Mouse (Mus musculus): ENCODE measurements around the gene Sema3d. TPM values are rescaled to one million over a fixed set of nuclear protein-coding genes. Genes with fewer than 3 reads are reported as not detected.

Sema3d gene
- total RNA-seq, 2 experiments from 2014 or later: 0.15 to 0.16 TPM

- ATAC-seq (ENCODE audit: poor library complexity, severe bottlenecking): no peak
These were observed 115.2 kb downstream of the Sema3d start for GRCm38 (mm10) chr5:12498227-12498928.

- ATAC-seq (ENCODE audit: poor library complexity, severe bottlenecking): no peak
These were observed 115.9 kb downstream of the Sema3d start for GRCm38 (mm10) chr5:12499037-12499436.

GRCm38 (mm10) chr5:12499791-12500504 lies 116.8 kb downstream of the Sema3d start:
- ATAC-seq (ENCODE audit: poor library complexity, severe bottlenecking): no peak

- ATAC-seq (ENCODE audit: poor library complexity, severe bottlenecking): no peak
These were observed 129.3 kb downstream of the Sema3d start for GRCm38 (mm10) chr5:12512471-12512870.

- no peak for ATAC-seq (ENCODE audit: poor library complexity, severe bottlenecking)
These were observed 132.1 kb downstream of the Sema3d start for GRCm38 (mm10) chr5:12515283-12515682.

- no peak for ATAC-seq (ENCODE audit: poor library complexity, severe bottlenecking)
These were observed 142.1 kb downstream of the Sema3d start for GRCm38 (mm10) chr5:12525235-12525767.

GRCm38 (mm10) chr5:12528596-12528995 lies 145.4 kb downstream of the Sema3d start:
- no peak for ATAC-seq (ENCODE audit: poor library complexity, severe bottlenecking)

GRCm38 (mm10) chr5:12529771-12530170 lies 146.6 kb downstream of the Sema3d start:
- no peak for ATAC-seq (ENCODE audit: poor library complexity, severe bottlenecking)

- no peak for ATAC-seq (ENCODE audit: poor library complexity, severe bottlenecking)
These were observed 158.1 kb downstream of the Sema3d start for GRCm38 (mm10) chr5:12541268-12541667.

GRCm38 (mm10) chr5:12549046-12549669 lies 166.0 kb downstream of the Sema3d start:
- ATAC-seq (ENCODE audit: poor library complexity, severe bottlenecking): no peak

- ATAC-seq (ENCODE audit: poor library complexity, severe bottlenecking): no peak
These were observed 172.2 kb downstream of the Sema3d start for GRCm38 (mm10) chr5:12555401-12555800.

GRCm38 (mm10) chr5:12557889-12558288 lies 174.7 kb downstream of the Sema3d start:
- no peak for ATAC-seq (ENCODE audit: poor library complexity, severe bottlenecking)

- no peak for ATAC-seq (ENCODE audit: poor library complexity, severe bottlenecking)
These were observed 178.6 kb downstream of the Sema3d start for GRCm38 (mm10) chr5:12561740-12562139.

- peak; percentile 64 for ATAC-seq (ENCODE audit: poor library complexity, severe bottlenecking)
These were observed 179.0 kb downstream of the Sema3d start for GRCm38 (mm10) chr5:12562204-12562603.

- no peak for ATAC-seq (ENCODE audit: poor library complexity, severe bottlenecking)
These were observed 179.9 kb downstream of the Sema3d start for GRCm38 (mm10) chr5:12563132-12563531.

- no peak for ATAC-seq (ENCODE audit: poor library complexity, severe bottlenecking)
These were observed 181.5 kb downstream of the Sema3d start for GRCm38 (mm10) chr5:12564602-12565220.

GRCm38 (mm10) chr5:12566568-12566967 lies 183.4 kb downstream of the Sema3d start:
- no peak for ATAC-seq (ENCODE audit: poor library complexity, severe bottlenecking)

- ATAC-seq (ENCODE audit: poor library complexity, severe bottlenecking): no peak
These were observed 191.4 kb downstream of the Sema3d start for GRCm38 (mm10) chr5:12574551-12574950.

GRCm38 (mm10) chr5:12575262-12575661 lies 192.1 kb downstream of the Sema3d start:
- no peak for ATAC-seq (ENCODE audit: poor library complexity, severe bottlenecking)

- peak; percentile 94 for ATAC-seq (ENCODE audit: poor library complexity, severe bottlenecking)
These were observed 196.6 kb downstream of the Sema3d start for GRCm38 (mm10) chr5:12579752-12580151.

GRCm38 (mm10) chr5:12582540-12582939 lies 199.4 kb downstream of the Sema3d start:
- ATAC-seq (ENCODE audit: poor library complexity, severe bottlenecking): no peak

All from megakaryocyte, adult 5-6 weeks (primary cell).